Mouse (Mus musculus) cerebellum, postnatal 25 days (tissue): Measurements from ENCODE around the gene Lsamp.

ENCODE experiments used
- DNase-seq, 2 experiments: peaks; one replicate each; pipeline ENCODE4 v3.0.0; 2021; ENCODE audit warnings: mixed read lengths in 2 of 2

Lsamp gene

GRCm38 (mm10) chr16:40290132-40290531 lies 306.0 kb downstream of the Lsamp start:
- no peak for DNase-seq

GRCm38 (mm10) chr16:40294296-40294882 lies 310.2 kb downstream of the Lsamp start:
- no peak for DNase-seq

DNA sequence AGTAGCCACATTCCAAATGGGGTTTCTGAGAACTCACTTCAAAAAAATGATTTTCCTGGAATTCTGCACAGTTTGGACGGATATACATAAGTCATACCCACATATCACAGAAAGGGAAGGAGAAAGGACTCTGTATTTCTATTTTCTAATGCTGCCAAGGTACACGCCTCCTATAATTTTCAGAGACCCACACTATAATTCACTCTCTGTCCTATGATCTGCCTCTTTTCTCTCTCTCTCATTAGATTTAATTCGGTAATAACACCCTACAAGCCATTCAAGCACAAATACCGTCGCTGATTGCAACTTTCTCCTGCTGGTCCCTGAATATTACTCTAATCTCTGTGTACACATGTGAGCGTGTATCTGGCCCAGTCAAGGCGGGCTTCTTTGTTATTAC lies 311.1 kb downstream of the Lsamp start:
- DNase-seq: no peak

GRCm38 (mm10) chr16:40307666-40308065 lies 323.5 kb downstream of the Lsamp start:
- no peak for DNase-seq

- DNase-seq: peak in 1 of 2 experiments; percentile 29
These were observed 332.0 kb downstream of the Lsamp start for GRCm38 (mm10) chr16:40316199-40316598.

DNA sequence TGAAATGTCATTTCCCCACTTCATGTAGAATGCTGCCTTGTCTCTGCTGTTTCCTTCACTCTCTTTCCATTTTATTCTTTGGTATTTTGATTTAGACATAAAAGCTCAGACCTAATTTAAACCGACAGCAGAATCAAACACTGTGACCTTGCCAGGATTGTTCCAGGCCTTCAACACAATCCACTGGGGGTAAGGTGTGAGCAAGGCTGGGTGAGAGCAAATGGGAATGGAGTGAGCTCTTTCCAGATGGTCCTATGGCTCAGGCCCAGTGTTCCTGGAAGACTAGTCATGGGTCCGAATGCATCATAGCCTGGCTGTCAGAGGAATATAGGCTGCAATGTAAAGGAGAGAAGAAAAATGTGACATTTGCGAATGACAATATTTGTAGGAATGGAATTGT lies 340.6 kb downstream of the Lsamp start:
- DNase-seq: peak; percentile 22 to 45

DNA sequence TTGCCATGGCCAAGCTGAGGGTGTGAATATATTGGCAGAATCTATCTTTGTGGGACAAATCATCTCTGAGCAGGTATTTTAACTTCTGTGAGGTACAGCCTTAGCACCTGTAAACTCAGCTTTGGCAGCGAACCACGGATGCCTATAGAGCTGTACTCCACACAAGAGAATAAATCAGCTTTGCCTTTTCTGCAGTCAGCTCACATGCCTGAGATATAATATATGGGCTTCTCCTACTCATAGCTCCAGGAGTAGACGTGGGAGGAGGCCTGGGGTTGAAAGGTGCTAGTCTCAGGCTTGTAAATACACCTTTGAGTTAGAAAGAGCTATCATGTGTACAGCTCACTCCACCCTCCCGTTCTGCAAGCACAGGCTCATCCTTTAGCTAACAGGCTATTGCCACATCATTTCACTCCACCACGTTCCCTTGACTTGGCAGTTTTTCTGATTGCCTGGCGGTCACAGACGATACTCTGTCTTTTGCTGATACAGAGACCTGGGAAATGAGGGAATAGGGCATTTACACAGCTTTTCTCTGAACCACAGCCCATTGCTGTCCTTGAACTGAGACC lies 344.2 kb downstream of the Lsamp start:
- no peak for DNase-seq

DNA sequence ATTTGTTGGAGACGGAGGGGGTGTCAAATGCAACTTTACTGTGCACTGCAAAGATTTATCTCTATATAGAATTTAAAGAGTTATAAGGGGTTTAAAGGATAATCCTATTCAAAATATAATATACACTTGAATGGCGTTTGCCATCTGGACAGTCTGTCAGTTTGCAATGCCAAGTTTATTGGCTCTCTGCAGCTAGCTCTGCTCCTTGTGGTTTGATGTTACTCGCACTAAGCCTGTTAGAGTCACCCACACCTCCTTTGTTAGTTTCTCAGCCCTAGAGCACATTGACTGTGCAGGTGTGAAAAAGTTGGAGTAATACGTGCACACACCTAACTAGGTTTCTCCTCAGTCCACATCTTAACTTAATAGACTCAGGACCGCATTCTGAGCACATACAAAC lies 385.5 kb downstream of the Lsamp start:
- peak in 1 of 2 experiments; percentile 13 for DNase-seq

DNA sequence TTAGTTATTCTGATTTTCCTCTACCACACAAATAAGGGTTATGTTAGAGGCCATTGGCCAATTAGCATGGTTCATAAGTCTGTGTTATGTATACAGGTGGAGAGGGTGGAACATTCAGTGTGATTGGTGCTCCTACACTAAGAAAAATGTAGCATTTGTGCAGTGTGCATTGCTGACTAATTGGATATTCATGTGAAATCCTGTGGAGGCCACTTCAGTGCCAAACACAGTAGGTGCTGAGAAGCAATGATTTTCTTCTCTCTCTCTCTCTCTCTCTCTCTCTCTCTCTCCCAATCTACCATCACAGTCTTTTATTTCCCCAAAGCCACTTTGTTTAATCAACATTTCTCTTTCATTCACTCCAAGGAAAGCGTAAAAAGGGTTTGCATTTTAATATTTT lies 387.1 kb downstream of the Lsamp start:
- no peak for DNase-seq

DNA sequence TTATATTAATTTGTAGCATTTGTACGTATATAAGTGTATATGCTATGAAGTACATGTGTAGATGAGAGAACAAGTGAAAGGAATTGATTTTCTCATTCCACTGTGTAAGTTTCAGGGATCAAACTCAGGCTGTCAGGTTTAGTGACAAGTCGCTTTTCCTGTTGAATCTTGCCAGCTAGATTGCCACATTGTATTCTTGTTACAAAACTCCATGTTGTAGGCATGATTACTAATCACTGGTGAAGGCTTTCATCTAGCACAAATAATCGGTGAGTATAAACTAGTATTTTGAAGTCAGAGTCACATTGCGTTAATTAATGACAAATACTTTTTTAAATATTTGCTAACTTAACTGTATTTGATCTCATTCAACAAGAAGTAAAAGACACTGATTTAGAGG lies 391.2 kb downstream of the Lsamp start:
- DNase-seq: no peak

DNA sequence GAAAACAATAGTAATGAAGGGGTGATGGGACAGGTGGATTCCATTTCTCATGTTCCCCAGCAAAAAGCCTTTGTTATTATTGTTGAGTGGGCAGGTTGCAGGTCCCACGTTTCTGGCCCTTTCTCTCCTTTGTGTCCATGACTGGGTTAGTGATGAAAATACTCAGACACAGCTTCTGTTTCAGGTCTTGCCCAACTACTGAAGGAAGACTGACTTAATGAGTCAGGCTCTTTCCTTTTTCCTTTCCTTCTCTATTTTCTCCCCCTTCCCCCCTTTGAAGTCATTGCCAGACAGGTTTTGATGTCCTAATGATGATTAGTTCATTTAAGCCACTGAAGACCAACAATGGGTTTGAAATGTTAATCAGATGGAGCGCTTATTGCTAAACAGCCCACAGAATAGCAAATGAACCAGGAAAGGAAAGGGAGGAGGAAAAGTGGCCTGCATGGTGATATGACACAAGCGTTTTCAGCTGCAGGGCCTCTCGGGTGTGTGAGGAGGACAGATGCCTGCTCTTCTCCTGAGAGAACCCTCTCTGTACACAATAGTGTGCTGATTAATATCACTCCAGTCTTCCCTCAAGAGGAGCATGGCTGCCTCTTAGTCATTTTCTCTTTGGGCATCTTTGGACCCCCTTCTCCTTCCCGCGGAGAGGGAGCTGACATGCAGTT lies 393.1 kb downstream of the Lsamp start:
- DNase-seq: no peak

DNA sequence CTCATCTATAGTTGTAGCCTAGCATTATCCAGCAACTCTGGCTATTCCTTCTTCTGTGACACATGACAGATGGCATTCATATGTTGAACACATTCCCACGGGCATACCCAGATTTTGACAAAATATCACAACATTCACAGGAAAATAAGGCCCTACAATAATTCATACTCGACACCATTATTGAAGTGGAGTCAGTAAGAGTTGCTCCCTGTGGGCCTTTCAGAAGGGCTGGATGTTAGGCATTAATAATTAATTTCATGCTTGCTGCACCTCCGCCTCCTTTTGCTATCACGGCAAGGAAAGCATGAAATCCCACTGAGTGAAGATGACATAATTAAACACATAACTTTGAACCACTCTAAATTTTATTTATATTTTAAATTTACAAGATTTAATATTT lies 407.9 kb downstream of the Lsamp start:
- no peak for DNase-seq

DNA sequence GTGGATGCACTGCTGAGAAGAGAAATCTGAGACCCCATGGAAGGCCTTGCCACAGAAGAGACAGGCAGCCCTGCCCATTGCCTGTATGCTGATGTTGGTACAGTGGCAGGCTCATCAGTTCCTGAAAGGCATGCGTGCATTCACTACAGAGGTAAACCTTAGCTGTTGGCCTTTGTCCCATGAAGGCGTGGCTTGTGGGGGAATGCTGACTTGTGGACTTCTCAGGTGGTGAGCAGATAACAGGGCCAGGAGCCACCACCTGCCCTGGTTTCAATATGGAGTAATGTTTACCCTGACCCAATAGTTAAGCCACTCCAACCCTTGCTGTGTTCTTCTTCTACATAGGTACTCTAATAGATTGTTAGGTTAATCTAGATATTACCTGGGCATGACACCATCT lies 415.4 kb downstream of the Lsamp start:
- DNase-seq: peak in 1 of 2 experiments; percentile 3

- DNase-seq: peak; percentile 4 to 5
These were observed 450.1 kb downstream of the Lsamp start for GRCm38 (mm10) chr16:40434280-40434679.

DNA sequence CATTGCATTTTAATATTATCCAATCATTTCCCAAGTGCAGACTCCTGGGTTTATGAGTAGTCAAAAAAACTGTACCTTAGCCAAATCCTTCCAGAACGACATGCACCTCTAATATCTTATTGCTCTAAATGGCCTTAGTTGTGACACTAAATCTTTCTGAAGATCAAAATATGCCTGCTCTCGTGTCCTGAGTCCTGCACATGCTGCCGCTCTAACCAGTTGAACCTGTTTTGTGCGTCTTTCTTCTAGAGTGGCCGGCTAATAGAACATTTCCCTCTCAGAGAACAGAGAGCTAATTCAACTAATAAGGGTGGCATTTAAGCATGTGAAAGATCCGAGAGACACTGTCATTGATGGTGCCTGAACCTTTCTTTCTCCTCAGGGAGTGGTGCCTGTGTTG lies 452.3 kb downstream of the Lsamp start:
- no peak for DNase-seq

GRCm38 (mm10) chr16:40437879-40438278 lies 453.7 kb downstream of the Lsamp start:
- DNase-seq: no peak

DNA sequence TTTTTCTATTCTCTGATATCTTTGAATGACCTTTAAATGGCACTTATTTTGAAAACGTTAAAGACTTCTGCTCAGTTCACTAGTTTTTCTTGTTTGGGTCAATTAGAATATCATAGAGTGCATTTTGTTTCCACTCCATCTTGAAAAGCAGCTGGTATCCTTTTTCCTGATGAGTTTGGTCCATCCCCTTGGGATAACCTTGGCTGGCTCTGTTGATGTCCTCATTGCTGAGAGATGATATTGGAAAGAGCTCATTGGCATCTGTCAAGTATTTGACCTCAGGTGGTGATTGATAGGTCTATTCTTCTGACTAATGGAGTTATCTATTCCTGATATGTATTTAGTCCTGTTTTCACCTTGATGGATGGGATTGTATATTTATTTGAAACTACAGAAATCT lies 454.7 kb downstream of the Lsamp start:
- no peak for DNase-seq

GRCm38 (mm10) chr16:40446587-40446986 lies 462.4 kb downstream of the Lsamp start:
- DNase-seq: no peak

- peak in 1 of 2 experiments; percentile 7 for DNase-seq
These were observed 479.4 kb downstream of the Lsamp start for GRCm38 (mm10) chr16:40463411-40464058.

GRCm38 (mm10) chr16:40466596-40466995 lies 482.4 kb downstream of the Lsamp start:
- peak; percentile 14 to 53 for DNase-seq

DNA sequence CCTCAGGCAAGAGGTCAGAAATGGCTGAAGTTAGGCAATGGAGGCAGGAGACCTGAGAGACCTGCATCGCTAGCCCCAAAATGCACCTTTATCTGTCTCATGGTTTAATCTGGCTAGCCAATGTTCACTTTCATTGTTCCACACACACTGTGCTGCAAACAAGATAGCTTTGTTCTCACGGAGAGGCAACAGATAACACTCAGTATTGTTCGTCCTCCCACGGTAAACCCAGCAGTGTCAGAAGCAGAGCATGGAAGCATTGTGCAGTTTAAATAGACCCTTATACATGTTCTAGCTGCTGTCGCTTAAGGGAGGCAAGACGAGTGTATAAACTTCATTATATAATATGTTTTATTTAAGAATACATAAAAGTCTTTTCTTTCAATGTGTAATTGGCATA lies 486.8 kb downstream of the Lsamp start:
- DNase-seq: no peak

- no peak for DNase-seq
These were observed 487.8 kb downstream of the Lsamp start for GRCm38 (mm10) chr16:40471967-40472366.

- DNase-seq: no peak
These were observed 507.4 kb downstream of the Lsamp start for GRCm38 (mm10) chr16:40491606-40492005.
